Mouse (Mus musculus) cerebellum, adult 18-20 months (tissue): ENCODE results near the gene Lmna.
A peak's percentile ranks its signal among the peaks of the same experiment; 100 is the strongest.

Experiments
- DNase-seq, 2 experiments: peaks; one replicate each; pipeline ENCODE4 v3.0.0; 2021

Gene Lmna

DNA sequence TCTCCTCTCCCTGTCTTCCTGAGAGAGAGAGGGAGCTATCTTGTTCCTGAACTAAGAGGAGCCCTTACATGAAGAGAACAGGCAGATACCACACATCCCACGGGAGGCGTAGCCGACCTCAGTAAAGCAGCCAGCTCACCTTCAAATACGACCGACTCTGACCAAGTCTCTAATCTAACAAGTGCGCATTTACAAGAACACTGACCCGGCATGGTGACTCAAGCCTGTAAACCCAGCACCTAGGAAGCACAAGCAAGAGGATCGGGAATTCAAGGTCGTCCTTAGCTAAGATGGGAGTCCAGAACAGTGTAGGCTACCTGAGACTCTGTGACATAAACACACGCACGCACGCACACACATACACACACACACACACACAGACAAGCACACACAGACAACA, 67.3 kb downstream of the Lmna start:
- no peak for DNase-seq

- DNase-seq = peak in 1 of 2 experiments; percentile 28
Measured at GRCm38 (mm10) chr3:88440500-88441381, 69.0 kb downstream of the Lmna start.

GRCm38 (mm10) chr3:88439582-88439981, 70.2 kb downstream of the Lmna start:
- DNase-seq = no peak

GRCm38 (mm10) chr3:88437454-88437853, 72.3 kb downstream of the Lmna start:
- DNase-seq = no peak

GRCm38 (mm10) chr3:88436395-88437201, 73.2 kb downstream of the Lmna start:
- peak; percentile 82 for DNase-seq

DNA sequence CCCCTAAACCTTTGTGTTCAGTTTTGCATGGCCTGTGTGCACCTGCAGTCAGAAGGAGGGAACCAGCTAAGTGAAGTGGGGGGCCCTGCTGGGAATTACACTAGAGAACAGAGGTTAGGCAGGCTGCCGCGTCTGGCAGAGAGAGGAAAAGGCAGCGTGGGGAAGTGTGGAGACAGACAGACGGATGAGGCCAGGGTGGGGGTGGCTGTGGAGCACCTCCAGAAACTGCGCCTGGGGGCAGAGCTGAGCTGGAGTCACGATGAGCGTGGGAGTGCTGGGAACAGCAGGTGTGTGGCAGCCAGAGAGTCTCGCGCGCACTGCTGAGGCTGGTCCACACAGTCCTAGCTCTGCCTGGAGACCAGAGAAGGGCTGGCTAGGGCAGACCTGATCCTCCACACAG, 74.2 kb downstream of the Lmna start:
- DNase-seq = no peak
